Mouse (Mus musculus) E14TG2a.4 (cell line): ENCODE data around the gene Rbm5.

Experiments
- CTCF ChIP-seq: conservative IDR thresholded peaks from 2 replicates; pipeline ENCODE4 v1.5.1; 2014; ENCODE audit warnings: low read length
- POU5F1 ChIP-seq: IDR thresholded peaks from 2 replicates; pipeline ENCODE4 v1.6.1; 2014; ENCODE audit warnings: low read length, borderline replicate concordance

DNA sequence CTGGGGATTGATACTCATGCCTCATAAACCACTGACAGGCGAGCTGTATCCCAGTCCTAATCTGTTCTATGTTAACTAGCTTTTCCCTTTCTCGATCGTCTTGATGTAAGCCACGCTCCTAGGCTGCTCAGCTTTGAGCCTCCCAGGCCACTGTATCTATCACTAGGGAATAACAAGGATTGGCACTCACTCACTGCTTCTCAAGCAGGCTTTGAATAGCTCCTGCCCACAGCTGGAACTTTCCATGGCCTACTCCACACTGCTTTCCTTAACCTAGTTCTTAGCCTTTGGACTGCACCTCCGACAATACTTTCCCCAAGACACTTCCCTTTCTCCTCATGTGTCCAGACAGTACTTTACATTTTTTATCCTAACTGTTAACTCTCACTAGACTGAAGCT is 1.9 kb downstream of the Rbm5 start:
- TF ChIP-seq CTCF (no peak), POU5F1 (no peak)
